Mouse (Mus musculus): ENCODE measurements around the gene Nmb. TPM values are rescaled to one million over a fixed set of nuclear protein-coding genes. Genes with fewer than 3 reads are reported as not detected.
"Not testable (repeated sequence)": the region's sequence is repeated elsewhere in the genome, so short reads cannot be mapped to it uniquely, and the experiment has no call there.

Nmb gene
- polyA plus RNA-seq (2016; fragmentation: Nextera tagmentation; extraction: Ambion mirVana) = 5.9 and 7.2 TPM in 2 replicates

DNA sequence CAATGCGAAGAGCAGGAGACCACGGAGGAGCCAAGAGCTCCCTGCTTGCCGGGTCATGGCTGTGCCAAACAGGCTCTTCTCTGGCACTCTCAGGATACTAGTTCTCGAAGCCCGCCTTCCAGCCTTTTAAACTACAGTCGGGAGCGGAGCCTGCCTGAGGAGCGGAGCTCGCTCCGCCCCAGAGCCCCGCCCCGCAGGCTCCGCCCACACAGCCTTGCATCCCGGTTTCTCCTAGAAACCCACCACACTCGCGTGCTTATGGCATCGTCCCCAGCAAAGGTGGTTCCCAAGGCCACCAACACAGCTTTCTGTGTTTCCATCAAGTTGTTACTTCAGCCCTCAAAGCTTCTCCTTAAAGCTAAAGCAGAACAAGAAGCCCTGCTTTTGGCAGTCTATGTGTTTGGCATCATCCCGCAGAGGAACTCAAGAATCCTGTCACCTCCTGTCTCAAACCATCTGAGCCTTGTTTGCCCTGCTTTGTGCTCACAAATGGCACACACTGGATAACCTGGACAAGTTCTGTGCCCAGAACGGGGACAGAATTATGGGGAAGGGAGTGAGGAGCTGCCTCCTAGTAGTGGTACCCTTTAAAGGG lies at the start of gene Nmb:
Gene Nmb, minus strand, starts transcription at position 156 of the 595 bp plus-strand sequence.
- H3K4me3 ChIP-seq = peak within 1 kb of the TSS; percentile 62
- 4% methylated on average over 19 of the region's 19 CpGs for WGBS
- peak; percentile 65 for DNase-seq (ENCODE audit: extremely low spot score, low spot score)
- H3K9me3 ChIP-seq = no peaks in the 10 kb centered on the region
- H3K27ac ChIP-seq = peak within 1 kb of the TSS; percentile 74
- H3K4me1 ChIP-seq = peaks cover 30% of the 10 kb centered on the region
- H3K27me3 ChIP-seq (ENCODE audit: poor library complexity, severe bottlenecking) = peaks cover 4% of the 10 kb centered on the region
- H3K36me3 ChIP-seq (replicated peaks) = peaks cover 49% of the 10 kb centered on the region

DNA sequence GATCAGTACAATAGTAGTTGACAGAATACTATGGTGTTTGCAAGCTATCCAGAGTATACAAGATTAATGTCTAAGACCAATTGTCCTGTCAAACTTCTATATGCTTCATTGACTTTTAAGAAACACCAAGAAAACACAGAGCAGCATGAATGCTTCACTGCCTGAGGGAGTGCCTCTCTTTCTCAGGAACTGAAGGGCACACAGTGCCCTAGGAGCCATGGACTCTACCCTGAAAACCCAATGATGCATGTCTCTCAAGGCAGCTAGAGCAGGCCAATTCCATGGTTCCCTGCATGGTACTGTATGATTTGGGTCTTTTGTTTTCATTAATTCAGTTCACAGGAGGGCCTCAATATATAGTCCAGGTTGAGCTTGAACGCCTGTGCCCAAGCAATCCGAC lies 49.4 kb upstream of the Nmb start:
- no peak overlapping the region for H3K4me3 ChIP-seq
- no peaks in the 10 kb centered on the region for H3K9me3 ChIP-seq
- no peaks in the 10 kb centered on the region for H3K4me1 ChIP-seq
- H3K36me3 ChIP-seq (replicated peaks) = no peaks in the 10 kb centered on the region
- H3K27ac ChIP-seq = no peak overlapping the region
- no peak for DNase-seq (ENCODE audit: extremely low spot score, low spot score)
- H3K27me3 ChIP-seq (ENCODE audit: poor library complexity, severe bottlenecking) = no peaks in the 10 kb centered on the region; the same call in 1 of the 2 replicates
- 88% methylated on average over 2 of the region's 2 CpGs for WGBS

DNA sequence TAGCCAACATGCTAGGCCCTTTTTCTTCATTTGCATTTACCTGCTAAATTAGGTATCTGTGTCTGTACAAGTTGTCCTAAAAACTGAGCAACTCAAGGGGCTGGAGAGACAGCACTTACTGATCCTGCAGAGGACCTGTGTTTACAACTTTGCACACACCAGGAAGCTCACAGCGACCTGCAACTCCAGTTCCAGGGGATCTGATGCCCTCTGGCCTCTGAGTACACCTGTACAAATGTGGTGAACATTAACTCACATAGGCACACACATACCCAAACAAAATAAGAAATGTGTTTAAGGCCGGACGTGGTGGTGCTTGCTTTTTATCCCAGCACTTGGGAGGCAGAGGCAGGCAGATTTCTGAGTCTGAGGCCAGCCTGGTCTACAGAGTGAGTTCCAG lies 47.3 kb upstream of the Nmb start:
- Histone ChIP-seq H3K4me1 (peaks cover 4% of the 10 kb centered on the region), H3K27ac (no peak overlapping the region), H3K27me3 (ENCODE audit: poor library complexity, severe bottlenecking) (no peaks in the 10 kb centered on the region; the same call in 1 of the 2 replicates), H3K36me3 (replicated peaks) (no peaks in the 10 kb centered on the region), H3K9me3 (no peaks in the 10 kb centered on the region), H3K4me3 (no peak overlapping the region)
- WGBS = 66% methylated on average over 3 of the region's 3 CpGs
- DNase-seq (ENCODE audit: extremely low spot score, low spot score) = no peak

DNA sequence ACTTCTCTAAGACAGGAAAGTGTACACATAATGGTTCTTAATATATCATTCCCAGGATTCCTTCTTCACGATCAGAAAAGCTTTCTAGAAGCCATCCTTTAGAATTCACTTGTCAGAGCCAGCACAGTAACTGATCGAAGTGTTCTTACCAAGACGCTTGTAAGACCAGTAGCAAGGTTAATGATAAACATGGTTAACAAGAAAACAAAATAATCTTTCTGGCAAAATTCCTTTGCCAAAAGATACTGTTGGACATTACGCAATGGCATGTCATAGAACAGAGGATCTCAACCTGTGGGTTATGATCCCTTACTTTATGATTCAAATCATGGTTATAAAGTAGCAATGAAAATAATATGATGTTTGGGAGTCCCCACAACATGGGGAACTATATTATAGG lies 46.6 kb upstream of the Nmb start:
- DNase-seq (ENCODE audit: extremely low spot score, low spot score) = no peak
- Histone ChIP-seq H3K9me3 (no peaks in the 10 kb centered on the region), H3K36me3 (replicated peaks) (no peaks in the 10 kb centered on the region), H3K27ac (no peak overlapping the region), H3K4me1 (peaks cover 8% of the 10 kb centered on the region), H3K4me3 (no peak overlapping the region), H3K27me3 (ENCODE audit: poor library complexity, severe bottlenecking) (no peaks in the 10 kb centered on the region; the same call in 1 of the 2 replicates)
- WGBS = 87% methylated on average over 4 of the region's 4 CpGs

DNA sequence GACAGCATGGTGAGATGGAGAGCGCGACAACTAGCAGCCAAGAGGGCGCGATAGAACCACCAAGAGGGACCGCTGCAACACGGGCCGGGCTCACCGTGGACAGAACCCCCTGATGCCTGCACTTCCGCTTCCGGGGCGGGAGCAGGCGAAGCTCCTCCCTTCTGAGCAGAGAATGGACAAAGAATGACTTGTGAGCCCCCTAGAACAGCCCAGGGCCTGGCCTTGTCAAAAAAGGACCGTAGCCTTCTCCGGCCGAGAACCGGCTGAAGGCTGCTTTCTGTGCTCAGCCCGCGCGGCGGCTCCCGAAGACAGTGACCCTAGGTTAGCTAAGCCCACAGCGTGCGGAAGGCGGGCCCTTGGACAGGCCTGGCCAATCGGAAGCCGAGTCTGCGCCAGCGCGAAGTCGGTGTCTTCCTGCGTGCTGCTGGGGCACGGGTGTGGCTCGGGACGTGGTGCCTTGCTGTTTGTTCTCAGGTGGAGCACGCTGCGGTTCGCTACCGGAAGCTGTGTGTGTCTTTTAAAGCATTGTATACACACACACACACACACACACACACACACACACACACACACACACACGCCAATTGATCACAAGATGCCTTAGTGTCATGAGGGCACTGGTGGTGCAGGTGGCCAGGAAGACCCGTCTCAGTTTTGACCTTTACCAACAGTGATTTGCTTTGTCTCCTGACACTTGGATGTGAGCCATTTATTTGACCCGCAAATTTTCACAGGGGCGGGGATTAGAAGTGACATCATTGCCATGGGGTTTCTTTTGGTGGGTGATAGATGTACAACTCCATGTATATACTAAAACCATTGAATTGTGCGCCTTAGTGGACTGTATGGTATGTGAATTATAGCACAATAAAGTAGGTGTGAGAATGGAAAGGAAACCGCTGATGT lies 42.8 kb upstream of the Nmb start, which contains the start of gene Sec11a:
Gene Sec11a, minus strand, starts transcription at position 336 of the 906 bp plus-strand sequence.
- H3K4me1 ChIP-seq = peaks cover 21% of the 10 kb centered on the region
- no peaks in the 10 kb centered on the region; the same call in 1 of the 2 replicates for H3K27me3 ChIP-seq (ENCODE audit: poor library complexity, severe bottlenecking)
- peak within 1 kb of the TSS; percentile 99 for H3K27ac ChIP-seq
- H3K4me3 ChIP-seq = peak within 1 kb of the TSS; percentile 94
- no peaks in the 10 kb centered on the region for H3K9me3 ChIP-seq
- peak; percentile 94 for DNase-seq (ENCODE audit: extremely low spot score, low spot score)
- 2% methylated on average over 44 of the region's 44 CpGs for WGBS
- H3K36me3 ChIP-seq (replicated peaks) = peaks cover 25% of the 10 kb centered on the region

DNA sequence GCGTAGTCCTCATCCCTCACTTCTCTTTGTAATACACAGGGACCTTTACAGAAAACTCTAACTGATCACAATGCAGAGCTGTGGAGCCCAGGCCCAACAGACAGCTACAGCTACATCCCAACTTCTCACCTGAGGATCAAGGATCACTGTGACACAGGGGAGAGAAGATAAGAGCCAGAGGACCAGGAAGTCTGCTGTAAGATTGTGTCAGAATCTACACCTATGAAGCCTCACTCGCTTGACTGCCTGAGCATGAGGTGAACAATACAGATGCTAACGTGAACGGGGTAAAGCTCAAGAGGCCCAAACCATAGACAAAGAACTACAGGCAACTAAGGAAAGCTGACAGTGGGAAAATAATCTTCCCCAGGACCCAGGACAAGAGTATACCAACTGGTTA lies 34.9 kb upstream of the Nmb start:
- 91% methylated on average over 4 of the region's 4 CpGs for WGBS
- Histone ChIP-seq H3K27me3 (ENCODE audit: poor library complexity, severe bottlenecking) (no peaks in the 10 kb centered on the region), H3K4me3 (no peak overlapping the region), H3K36me3 (replicated peaks) (peaks cover 53% of the 10 kb centered on the region), H3K27ac (no peak overlapping the region), H3K4me1 (no peaks in the 10 kb centered on the region), H3K9me3 (no peaks in the 10 kb centered on the region)
- no peak for DNase-seq (ENCODE audit: extremely low spot score, low spot score)

DNA sequence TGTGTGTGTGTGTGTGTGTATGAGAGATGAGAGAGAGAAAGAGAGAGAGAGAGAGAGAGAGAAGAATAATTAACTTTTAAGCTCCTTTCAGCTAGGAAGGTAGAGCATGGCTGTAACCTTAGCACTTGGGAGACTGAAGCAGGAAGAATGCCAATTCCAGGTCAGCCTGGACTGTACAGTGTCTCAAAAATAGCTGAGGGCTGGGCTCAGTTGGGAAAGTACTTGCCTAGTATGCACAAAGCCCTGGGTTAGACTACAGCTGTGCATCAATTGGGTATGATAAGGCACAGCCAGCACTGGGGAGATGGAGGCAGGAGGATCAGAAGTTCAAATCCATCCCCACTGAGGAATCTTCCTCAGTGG lies 32.4 kb upstream of the Nmb start:
- H3K4me3 ChIP-seq; H3K9me3 ChIP-seq; DNase-seq (ENCODE audit: extremely low spot score, low spot score); H3K27me3 ChIP-seq (ENCODE audit: poor library complexity, severe bottlenecking); H3K27ac ChIP-seq; H3K4me1 ChIP-seq: not testable (repeated sequence)
- peaks cover 61% of the 10 kb centered on the region for H3K36me3 ChIP-seq (replicated peaks)

DNA sequence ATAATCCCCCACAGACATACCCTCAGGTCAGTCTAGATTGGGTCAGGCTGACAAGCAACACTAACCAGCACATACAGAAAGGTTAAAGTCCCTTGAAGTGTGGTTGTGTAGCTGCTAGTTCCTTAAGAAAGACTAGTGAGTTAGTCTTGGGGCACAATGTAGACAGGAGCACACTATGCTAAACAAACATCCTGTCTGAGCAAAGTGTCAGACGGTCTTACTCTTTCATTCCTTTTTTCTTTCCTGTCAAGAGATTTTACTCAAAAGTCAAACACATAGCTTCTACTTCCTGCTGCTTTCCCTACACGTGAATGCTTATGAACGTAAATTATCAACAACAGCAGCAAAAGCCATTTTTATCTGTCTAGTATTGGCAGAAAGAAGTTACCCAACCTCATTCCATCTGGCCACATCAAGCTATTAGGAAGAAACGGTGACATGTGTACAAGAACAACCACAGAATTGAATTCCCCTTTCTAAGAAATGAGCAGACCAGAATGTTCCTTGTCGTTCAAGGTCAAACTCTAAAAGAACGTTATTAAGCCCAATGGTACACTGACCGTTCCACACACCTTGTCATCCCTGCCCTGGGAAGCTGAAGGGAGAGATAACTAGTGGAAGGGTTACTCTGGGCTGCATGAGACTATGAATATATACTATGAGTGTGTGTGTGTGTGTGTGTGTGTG lies 31.9 kb upstream of the Nmb start:
- not testable (repeated sequence) for H3K27ac ChIP-seq; H3K4me3 ChIP-seq; H3K27me3 ChIP-seq (ENCODE audit: poor library complexity, severe bottlenecking); H3K9me3 ChIP-seq; H3K4me1 ChIP-seq; DNase-seq (ENCODE audit: extremely low spot score, low spot score)
- 88% methylated on average over 7 of the region's 7 CpGs for WGBS
- H3K36me3 ChIP-seq (replicated peaks) = peaks cover 62% of the 10 kb centered on the region

DNA sequence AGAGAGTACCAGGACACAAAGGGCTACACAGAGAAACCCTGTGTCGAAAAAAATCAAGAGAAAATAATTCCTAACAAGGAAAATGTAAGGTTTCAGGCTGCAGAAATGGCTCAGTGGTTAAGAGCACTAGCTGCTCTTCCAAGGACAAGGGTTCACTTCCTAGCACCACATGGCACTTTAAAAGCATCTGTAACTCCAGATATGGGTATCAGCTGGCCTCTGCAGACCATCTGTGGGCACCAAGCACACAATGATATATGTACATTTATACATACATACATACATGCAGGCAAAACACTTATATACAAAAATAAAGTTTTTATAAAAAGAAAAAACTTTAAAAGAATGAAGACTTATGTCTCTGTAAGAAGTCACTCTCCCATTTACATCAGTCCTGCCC lies 31.0 kb upstream of the Nmb start:
- Histone ChIP-seq H3K36me3 (replicated peaks) (peaks cover 65% of the 10 kb centered on the region), H3K27ac (no peak overlapping the region), H3K27me3 (ENCODE audit: poor library complexity, severe bottlenecking) (no peaks in the 10 kb centered on the region), H3K4me1 (no peaks in the 10 kb centered on the region), H3K9me3 (no peaks in the 10 kb centered on the region), H3K4me3 (no peak overlapping the region)
- 92% methylated on average over 1 of the region's 1 CpGs for WGBS
- no peak for DNase-seq (ENCODE audit: extremely low spot score, low spot score)

DNA sequence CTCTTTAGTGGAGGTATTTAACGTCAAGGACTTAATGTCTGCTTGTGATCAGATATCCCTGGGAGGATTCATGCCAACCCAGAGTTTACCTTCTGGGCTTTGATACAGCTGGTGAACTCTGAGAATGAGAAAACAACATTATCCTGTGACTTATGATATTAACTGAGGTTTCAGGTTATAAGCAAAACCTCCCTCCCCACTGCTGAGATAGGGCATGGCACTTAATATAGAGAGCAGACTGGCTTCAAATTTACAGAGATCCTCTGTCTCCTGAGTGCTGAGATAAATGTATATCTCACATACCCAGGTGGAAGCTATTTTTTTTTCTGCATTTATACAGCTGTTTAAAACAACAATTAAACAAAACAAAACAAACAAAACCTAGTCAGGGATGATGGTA lies 27.9 kb upstream of the Nmb start:
- H3K27me3 ChIP-seq (ENCODE audit: poor library complexity, severe bottlenecking) = no peaks in the 10 kb centered on the region
- 77% methylated on average over 1 of the region's 1 CpGs for WGBS
- no peaks in the 10 kb centered on the region for H3K4me1 ChIP-seq
- H3K9me3 ChIP-seq = no peaks in the 10 kb centered on the region
- no peak for DNase-seq (ENCODE audit: extremely low spot score, low spot score)
- no peak overlapping the region for H3K27ac ChIP-seq
- no peak overlapping the region for H3K4me3 ChIP-seq
- peaks cover 56% of the 10 kb centered on the region for H3K36me3 ChIP-seq (replicated peaks)

DNA sequence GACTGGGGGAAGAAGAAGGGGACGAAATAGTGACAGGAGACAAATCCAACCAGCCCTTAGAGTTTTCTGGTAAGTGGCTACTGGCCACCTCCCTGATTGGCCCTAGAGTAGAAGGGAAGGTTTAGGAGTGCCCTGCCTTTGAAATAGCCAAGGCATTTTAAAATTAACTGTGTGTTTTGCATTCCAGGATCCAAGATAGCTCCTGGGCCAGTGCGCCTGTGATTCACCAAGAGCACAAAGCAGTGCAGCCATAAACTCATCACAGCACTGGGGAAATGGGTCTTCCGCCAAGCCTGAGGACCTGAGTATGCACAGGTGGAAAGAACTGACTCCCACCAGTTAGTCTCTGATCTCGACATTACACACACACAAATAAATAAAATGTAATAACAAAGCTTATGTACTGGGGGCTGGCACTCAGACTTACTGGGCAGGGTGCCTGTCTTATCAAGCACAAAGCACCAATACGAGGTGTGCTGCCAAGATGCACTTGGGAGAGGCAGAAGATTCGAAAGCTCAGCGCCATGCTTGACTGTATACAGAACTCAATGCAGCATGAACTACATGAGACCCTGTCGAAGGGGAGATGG lies 26.8 kb upstream of the Nmb start:
- 93% methylated on average over 8 of the region's 8 CpGs for WGBS
- DNase-seq (ENCODE audit: extremely low spot score, low spot score) = no peak
- Histone ChIP-seq H3K9me3 (no peaks in the 10 kb centered on the region), H3K27me3 (ENCODE audit: poor library complexity, severe bottlenecking) (no peaks in the 10 kb centered on the region), H3K4me1 (no peaks in the 10 kb centered on the region), H3K36me3 (replicated peaks) (peaks cover 66% of the 10 kb centered on the region), H3K27ac (no peak overlapping the region), H3K4me3 (no peak overlapping the region)

DNA sequence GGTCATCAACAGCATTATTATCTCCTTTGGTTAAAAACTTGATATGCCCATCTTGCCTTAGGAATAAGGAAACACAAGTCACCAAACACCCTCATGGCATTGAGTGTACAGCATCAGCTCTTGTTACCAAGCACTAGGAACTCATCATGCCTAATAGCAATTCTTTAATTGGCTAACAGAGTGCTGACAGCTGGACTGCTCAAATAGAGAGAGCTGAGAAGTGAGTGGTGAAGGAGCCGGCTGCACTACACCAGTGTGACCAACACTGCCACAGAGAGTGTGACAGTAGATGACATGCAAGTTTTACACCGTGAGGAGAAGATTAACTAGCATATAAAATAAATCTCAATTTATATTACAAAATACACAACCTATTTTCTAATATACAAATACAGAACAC lies 18.3 kb upstream of the Nmb start:
- H3K27me3 ChIP-seq (ENCODE audit: poor library complexity, severe bottlenecking) = no peaks in the 10 kb centered on the region
- DNase-seq (ENCODE audit: extremely low spot score, low spot score) = no peak
- no peak overlapping the region for H3K4me3 ChIP-seq
- no peaks in the 10 kb centered on the region for H3K4me1 ChIP-seq
- peaks cover 97% of the 10 kb centered on the region for H3K36me3 ChIP-seq (replicated peaks)
- 89% methylated on average over 2 of the region's 2 CpGs for WGBS
- H3K9me3 ChIP-seq = no peaks in the 10 kb centered on the region
- no peak overlapping the region for H3K27ac ChIP-seq

All from forebrain, embryonic 10.5 days (tissue).